Mouse (Mus musculus): ENCODE data around the gene Rdm1. TPM values are rescaled to one million over a fixed set of nuclear protein-coding genes. Genes with fewer than 3 reads are reported as not detected.

The Rdm1 gene
- total RNA-seq, 2 experiments from 2014 or later: 8.4 to 10.0 TPM

DNA sequence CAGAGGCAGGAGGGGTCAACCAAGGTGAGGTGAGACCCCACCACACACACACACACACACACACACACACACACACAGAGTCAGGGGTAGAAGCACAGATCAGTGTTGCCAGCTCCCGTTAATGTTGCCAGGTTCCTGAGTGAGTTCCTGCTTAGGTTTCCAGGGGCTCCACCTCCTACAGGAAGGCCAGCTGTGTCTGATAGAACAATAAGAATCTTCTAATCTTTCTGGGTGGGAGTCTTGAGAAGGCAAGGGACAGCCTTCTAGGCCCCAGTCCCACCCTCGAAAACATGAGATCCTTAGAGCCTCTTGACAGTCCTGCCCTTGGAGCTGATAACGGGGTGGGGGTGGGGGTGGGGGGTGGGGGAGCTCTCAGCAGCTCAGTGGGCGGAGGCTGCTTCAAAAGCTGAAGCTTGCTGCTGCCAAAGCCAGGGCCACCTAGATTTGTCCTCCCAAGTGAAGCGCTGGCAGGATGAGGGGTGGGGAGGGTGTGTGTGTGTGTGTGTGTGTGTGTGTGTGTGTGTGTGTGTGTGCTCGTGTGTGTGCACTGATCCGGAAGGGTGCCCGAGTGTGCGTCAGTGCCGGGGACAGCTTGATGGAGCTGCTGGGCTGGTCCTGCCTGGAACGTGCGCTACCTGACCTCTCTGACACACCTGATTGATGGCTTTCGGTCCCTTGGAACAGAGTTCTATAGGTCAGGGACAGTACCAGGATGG lies 41.7 kb downstream of the Rdm1 start:
- no peak for DNase-seq (ENCODE audit: low spot score in 2 of 2)
- Histone ChIP-seq H3K27ac (peak overlapping the region; percentile 84), H3K4me3 (peak overlapping the region; percentile 24; the same call in 1 of the 2 replicates)
- no peak for TF ChIP-seq CTCF (conservative IDR thresholded peaks at IDR 0.05)

DNA sequence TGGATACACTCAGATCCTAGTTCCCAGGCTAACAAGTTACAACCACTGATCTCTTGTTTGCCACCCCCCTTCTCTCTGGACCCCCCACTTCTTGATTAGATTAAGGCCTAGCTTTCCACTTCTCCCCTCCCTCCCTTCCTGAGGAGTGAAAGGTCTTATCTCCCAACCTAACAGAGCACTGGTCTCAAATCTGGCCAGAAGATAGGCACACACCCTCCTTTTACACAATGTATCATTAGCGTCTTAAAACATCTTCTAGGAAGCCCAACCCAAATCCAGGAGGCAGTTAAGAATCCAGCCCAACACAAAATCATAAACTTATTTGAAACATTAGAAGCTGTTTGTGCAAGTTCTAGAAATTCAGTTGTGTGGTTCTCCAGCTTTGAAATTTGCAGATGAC lies 43.3 kb downstream of the Rdm1 start:
- DNase-seq (ENCODE audit: low spot score in 2 of 2): no peak
- Histone ChIP-seq H3K27ac (no peak overlapping the region), H3K4me3 (no peak overlapping the region)
- TF ChIP-seq CTCF (conservative IDR thresholded peaks at IDR 0.05): no peak

DNA sequence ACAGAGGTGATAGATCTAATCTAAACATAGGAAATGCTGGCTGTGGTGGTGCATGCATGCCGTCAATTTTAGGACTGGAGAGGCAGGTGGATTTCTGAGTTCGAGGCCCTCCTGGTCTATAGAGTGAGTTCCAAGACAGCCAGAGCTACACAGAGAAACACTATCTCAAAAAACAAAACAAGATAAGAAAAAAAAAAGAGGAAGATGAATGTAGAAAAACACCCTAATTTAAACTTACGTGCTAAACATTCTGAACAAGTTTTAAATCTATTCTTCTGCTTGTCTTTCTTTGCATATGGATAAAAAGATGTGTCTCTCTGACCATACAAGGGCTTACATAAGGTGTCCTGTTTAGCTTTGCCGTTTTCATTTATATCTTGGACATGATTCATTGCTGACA lies 44.3 kb downstream of the Rdm1 start:
- Histone ChIP-seq H3K27ac (no peak overlapping the region), H3K4me3 (no peak overlapping the region)
- no peak for TF ChIP-seq CTCF (conservative IDR thresholded peaks at IDR 0.05)
- no peak for DNase-seq (ENCODE audit: low spot score in 2 of 2)

DNA sequence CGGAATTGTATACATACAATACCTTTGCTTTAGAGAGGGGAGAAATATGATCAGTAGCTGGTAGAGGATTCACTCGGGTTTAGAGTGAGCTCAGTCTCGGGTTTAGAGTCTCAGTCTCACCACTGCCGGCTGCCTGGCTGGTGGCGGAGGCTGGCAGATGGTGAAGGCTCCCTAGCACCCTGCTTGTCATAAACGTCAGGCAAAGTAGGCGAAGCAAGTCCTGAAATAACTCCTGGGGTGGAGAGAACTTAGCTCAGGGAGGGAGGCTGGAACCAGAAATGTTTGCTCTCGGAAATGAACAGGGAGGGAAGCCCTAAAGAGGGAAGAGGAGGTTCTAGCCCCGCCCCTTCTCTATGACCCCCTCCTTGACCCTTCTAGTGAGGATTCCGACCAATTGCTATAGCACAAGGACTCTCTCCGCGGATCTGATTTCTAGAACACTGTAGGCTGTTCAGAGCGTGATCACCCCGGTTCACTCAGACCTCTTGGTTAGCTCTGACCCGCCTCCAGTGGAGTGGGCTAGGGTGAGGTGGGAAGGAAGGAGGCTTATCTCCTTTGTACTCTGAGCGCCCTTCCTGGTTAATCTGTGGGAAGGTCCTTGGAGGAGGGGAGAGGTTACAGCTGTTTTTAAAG lies 46.1 kb downstream of the Rdm1 start:
- Histone ChIP-seq H3K27ac (peak overlapping the region; percentile 78), H3K4me3 (no peak overlapping the region; the same call in 1 of the 2 replicates)
- DNase-seq (ENCODE audit: low spot score in 2 of 2): peak; percentile 70 to 77
- TF ChIP-seq CTCF (conservative IDR thresholded peaks at IDR 0.05): no peak

DNA sequence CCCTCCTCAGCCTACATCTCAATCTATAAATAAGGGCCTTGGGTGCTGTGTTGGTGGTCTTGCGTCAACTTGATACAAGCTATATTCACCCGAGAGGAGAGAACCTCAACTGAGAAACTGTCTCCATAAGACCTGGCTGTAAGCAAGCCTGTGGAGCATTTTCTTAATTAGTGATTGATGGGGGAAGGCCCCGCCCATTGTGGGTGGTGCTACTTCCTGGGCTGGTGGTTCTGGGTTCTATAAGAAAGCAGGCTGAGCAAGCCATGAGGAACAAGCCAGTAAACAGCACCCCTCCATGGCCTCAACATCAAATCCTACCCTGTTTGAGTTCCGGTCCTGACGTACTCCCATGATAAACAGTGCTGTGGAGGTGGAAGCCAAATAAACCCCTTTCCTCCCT lies 47.1 kb downstream of the Rdm1 start:
- DNase-seq (ENCODE audit: low spot score in 2 of 2): no peak
- Histone ChIP-seq H3K27ac (no peak overlapping the region), H3K4me3 (no peak overlapping the region)
- no peak for TF ChIP-seq CTCF (conservative IDR thresholded peaks at IDR 0.05)

DNA sequence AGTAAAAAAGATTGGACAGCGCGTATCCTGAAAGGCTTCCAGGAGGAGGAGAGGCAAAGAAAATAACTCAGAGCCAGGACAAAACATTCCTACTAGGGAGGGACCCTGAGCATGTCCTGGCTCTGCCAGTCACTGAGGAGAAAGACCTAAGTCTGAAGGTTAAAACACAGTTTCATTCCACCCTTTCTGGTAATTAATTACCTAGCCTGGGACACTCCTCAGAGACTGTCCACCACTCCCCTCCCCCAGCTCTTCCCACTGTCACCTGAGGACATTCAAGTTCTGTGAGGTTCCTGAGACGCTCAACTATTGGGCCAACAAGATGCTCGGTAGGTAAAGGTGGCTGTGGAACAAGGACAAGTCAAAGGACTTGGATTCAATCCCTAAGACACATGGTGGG lies 48.4 kb downstream of the Rdm1 start:
- no peak overlapping the region for H3K4me3 ChIP-seq
- H3K27ac ChIP-seq: no peak overlapping the region
- DNase-seq (ENCODE audit: low spot score in 2 of 2): no peak
- no peak for TF ChIP-seq CTCF (conservative IDR thresholded peaks at IDR 0.05)

DNA sequence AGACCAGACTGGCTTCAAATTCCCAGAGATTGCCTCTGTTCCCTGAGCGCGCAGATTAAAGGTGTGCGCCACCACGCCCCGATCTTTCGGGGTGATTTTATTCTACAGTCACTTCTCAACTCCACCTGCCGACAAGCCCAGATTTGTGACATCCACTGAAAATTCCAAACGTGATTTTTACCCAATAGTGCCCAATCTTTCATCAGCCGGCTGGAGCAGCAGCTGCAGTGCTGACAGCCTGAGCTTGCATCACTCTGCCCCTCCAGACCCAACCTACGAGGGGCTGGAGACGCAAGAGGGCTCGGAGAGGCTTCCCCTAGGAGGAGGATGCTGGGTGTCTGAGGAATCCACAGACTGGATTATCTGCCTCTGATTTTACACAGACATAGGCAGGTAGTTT lies 50.7 kb downstream of the Rdm1 start:
- no peak overlapping the region for H3K27ac ChIP-seq
- TF ChIP-seq CTCF (conservative IDR thresholded peaks at IDR 0.05): no peak
- H3K4me3 ChIP-seq: no peak overlapping the region
- DNase-seq (ENCODE audit: low spot score in 2 of 2): no peak

DNA sequence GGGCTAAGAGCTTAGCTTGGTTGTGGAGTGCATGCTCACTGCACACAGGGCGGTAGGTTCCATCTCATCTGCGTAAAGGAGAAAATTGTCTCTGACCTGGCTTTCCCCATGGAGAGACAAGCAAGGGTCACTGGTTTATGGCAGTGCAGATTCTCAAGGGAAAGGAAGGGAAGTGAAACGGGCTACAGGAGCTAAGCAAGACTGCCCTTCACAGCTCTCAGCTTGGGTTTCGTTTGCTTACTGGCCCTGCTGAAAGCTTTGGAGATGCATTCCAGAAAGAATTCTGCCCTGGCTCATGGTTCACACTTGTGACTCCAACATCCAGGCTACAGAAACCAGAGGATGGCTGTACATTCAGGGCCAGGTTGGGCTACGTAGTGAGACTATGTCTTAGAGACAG lies 51.8 kb downstream of the Rdm1 start:
- no peak for DNase-seq (ENCODE audit: low spot score in 2 of 2)
- H3K27ac ChIP-seq: no peak overlapping the region
- no peak for TF ChIP-seq CTCF (conservative IDR thresholded peaks at IDR 0.05)
- no peak overlapping the region for H3K4me3 ChIP-seq

DNA sequence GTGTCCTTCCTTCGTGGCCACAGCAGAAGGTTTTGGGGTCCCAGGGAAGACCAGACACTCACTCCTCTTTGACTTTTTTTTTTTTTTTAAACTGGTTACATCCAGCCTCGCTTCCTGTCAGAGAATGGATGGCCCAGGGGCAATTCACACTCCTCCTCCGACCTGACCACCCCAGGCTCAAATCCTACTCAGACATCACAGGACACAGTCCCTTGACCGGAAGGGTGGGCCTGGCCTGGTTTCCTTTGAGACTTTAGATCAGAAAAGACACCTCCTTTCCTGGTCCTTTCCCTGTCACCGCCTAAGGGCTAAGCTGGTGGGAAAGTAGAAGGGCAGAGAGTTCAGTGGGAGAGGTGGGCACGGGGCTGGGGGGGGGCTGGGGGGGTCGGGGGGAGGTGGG lies 52.9 kb downstream of the Rdm1 start:
- TF ChIP-seq CTCF (conservative IDR thresholded peaks at IDR 0.05): no peak
- no peak for DNase-seq (ENCODE audit: low spot score in 2 of 2)
- Histone ChIP-seq H3K27ac (no peak overlapping the region), H3K4me3 (no peak overlapping the region)

DNA sequence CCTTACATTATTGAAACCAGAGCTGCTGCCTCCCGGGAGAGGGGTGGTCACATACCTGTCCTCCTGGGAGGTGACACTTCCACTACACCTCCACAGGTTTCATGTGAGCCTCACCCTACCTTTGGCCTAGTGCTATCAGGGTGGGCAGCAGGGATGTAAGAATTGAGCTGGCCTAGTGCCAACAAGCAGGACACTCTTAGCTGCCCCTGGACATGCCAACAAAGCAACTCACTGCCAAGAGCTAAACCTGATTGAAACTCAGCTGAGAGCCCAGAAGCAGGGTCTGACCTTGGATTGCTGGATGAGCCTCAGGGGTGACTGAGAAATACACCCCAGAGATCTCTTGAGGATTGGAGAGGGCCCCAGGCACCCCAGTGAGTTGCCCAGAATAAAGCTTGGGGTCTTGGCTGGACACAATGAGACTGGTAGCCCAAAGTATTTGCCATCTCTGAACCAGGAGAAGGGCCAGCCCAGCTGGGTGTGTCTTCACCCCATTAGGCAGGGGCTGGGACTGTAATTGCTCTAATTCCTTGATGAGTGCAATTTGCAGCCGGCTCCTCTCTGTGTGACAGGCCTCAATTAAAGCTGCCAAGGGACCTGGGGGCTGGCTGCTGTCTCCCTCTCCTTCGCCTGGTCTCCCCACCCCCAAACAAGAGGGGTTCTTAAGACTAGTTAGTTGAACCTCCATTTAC lies 53.8 kb downstream of the Rdm1 start:
- Histone ChIP-seq H3K4me3 (no peak overlapping the region), H3K27ac (no peak overlapping the region; the same call in 1 of the 2 replicates)
- no peak for DNase-seq (ENCODE audit: low spot score in 2 of 2)
- TF ChIP-seq CTCF (conservative IDR thresholded peaks at IDR 0.05): no peak

DNA sequence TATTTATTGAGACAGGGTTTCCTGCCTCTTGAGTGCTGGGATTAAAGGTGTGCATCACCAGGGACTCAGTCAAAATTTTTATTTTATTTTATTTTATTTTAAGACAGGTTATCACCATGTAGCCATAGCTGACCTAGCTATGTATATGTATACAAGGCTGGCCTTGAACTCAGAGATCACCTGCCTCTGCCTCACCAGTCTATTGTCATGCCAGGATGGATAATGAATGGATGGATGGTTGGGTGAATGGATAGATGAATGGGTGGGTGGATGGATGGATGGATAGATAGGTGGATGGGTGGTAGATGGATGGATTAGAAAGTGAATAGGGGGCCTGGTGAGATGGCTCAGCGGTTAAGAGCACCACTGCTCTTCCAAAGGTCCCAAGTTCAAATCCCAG lies 55.0 kb downstream of the Rdm1 start:
- no peak for DNase-seq (ENCODE audit: low spot score in 2 of 2)
- no peak for TF ChIP-seq CTCF (conservative IDR thresholded peaks at IDR 0.05)
- no peak overlapping the region for H3K27ac ChIP-seq
- H3K4me3 ChIP-seq: no peak overlapping the region

DNA sequence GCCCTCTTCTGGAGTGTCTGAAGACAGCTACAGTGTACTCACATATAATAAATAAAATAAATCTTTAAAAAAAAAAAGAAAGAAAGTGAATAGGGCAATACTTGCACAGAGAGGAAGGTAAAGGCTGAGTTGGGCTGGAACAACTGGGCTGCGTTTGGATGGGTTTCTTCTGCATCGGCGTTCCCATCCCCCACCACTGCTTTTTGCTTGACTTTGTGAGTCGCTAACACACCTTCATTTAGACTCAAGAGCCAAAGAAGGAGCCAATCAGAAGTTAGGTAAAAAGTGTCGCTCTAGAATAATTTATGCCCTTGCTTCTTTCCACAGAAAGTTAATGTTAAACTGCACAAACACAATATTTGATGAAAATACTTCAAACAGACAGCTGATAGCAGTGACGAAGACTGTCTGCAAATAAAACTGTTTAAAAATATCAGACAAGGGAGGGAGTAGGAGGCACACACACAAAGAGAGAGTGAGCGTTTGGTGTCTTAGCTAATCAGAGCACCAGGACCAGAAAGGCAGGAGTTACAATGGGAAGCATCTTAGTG lies 55.5 kb downstream of the Rdm1 start:
- H3K4me3 ChIP-seq: no peak overlapping the region
- no peak for TF ChIP-seq CTCF (conservative IDR thresholded peaks at IDR 0.05)
- no peak overlapping the region for H3K27ac ChIP-seq
- DNase-seq (ENCODE audit: low spot score in 2 of 2): no peak

Other genes with a start within 250 kb of the Rdm1 start
- gene Aarsd1, start 209.6 kb upstream of the Rdm1 start, total RNA-seq (2021): 10 to 100 TPM; 47.2 to 51.2 TPM
- 1 to 10 TPM; 6.7 to 7.4 TPM for gene Gm27029, start 202.4 kb upstream of the Rdm1 start, total RNA-seq (2021)
- gene Rundc1, start 202.1 kb upstream of the Rdm1 start, total RNA-seq (2021): 10 to 100 TPM; 31.9 to 33.5 TPM
- 1 to 10 TPM in 1 of 2 experiments, under 1 TPM in 1; 0.71 to 2.0 TPM for gene Ptges3l, start 201.9 kb upstream of the Rdm1 start, total RNA-seq (2021)
- gene Rpl27, start 184.9 kb upstream of the Rdm1 start, total RNA-seq (2021): 10 to 100 TPM; 31.6 to 32.9 TPM
- 1 to 10 TPM; 2.4 to 3.5 TPM for gene Ifi35, start 178.8 kb upstream of the Rdm1 start, total RNA-seq (2021)
- gene Rnd2, start 162.2 kb upstream of the Rdm1 start, total RNA-seq (2021): 100 to 1,000 TPM; 113 to 122 TPM
- 10 to 100 TPM; 25.3 to 27.7 TPM for gene Vat1, start 161.0 kb upstream of the Rdm1 start, total RNA-seq (2021)
- gene Brca1, start 75.2 kb upstream of the Rdm1 start, total RNA-seq (2021): 1 to 10 TPM; 1.3 TPM
- gene Nbr1, start 75.0 kb upstream of the Rdm1 start, total RNA-seq (2021): 100 to 1,000 TPM; 199 to 221 TPM
- gene Tmem106a, start 45.0 kb upstream of the Rdm1 start, total RNA-seq (2021): 1 to 10 TPM; 2.4 to 4.2 TPM
- gene Gm11634, start 27.9 kb upstream of the Rdm1 start, total RNA-seq (2021): not detected
- gene Arl4d, start 38.3 kb downstream of the Rdm1 start, total RNA-seq (2021): 10 to 100 TPM; 10.6 to 16.0 TPM
- 10 to 100 TPM; 33.2 to 38.4 TPM for gene Dhx8, start 105.7 kb downstream of the Rdm1 start, total RNA-seq (2021)
- 10 to 100 TPM; 10.1 to 10.7 TPM for gene Etv4, start 158.2 kb downstream of the Rdm1 start, total RNA-seq (2021)